Mouse (Mus musculus): ENCODE measurements around the gene Dusp22.
A peak's percentile ranks its signal among the peaks of the same experiment; 100 is the strongest.

Dusp22 gene

DNA sequence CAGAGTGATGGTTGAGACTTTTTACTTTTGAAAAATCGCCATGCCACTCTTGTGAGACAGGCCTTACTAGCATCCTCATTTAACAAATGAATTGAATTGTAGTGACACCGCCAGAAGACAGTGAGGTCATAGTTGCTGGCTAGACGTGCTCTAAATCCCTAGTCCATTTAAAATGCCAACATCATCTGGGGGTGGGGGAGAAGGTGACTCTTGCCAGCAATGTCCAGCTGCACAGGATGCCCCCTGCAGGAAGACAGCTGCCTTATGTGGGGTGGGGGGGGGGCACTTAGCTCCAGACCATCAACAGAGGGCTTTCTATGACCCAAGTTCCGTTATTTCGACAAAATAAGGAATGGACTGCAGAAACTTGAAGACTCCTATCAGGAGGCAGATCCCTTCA, 56.8 kb downstream of the Dusp22 start:
- no peak for DNase-seq (ENCODE audit: low read depth)

GRCm38 (mm10) chr13:30722601-30723000, 62.8 kb downstream of the Dusp22 start:
- DNase-seq (ENCODE audit: low read depth), result no peak

- no peak for DNase-seq (ENCODE audit: low read depth)
Measured at GRCm38 (mm10) chr13:30723258-30723657, 63.5 kb downstream of the Dusp22 start.

DNA sequence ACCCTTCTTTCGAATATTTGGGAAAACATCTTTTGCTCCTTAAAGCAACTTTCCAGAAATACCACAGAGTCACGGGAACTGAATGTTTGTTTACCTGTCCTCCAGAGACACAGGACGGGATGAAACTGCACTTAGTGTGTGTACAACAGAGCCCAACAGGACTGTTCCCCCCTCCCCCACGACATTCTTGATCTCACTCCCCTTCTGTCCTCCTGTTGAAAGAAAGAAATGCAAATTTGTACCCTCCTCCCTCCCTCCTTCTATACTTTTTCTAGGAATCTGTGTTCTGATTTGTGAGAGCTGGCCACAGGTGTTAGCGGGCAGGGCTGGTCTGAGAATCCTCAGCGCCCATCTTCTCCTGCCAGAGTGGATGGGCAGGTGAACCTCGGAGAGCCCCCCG, 64.1 kb downstream of the Dusp22 start:
- DNase-seq (ENCODE audit: low read depth), result no peak

GRCm38 (mm10) chr13:30724691-30725271, 65.0 kb downstream of the Dusp22 start:
- DNase-seq (ENCODE audit: low read depth), result peak; percentile 22

DNA sequence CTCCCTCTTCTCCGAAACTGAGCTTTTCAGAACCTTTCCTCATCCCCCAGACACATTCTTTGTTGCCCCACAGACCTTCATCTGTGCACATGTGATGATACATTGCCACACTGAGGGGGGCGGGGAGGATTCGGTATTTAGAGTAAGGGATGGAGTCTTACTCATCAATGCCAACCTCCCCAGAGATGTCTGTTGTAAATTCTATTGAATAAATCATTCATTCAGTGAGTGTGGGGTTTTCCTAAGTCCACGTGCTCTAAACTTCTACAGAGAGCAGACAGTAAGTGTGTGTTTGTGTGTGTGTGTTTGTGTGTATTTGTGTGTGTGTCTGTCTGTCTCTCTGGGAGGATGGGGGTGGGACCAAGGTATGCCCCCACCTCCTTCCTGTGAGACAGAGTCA, 67.1 kb downstream of the Dusp22 start:
- no peak for DNase-seq (ENCODE audit: low read depth)

DNA sequence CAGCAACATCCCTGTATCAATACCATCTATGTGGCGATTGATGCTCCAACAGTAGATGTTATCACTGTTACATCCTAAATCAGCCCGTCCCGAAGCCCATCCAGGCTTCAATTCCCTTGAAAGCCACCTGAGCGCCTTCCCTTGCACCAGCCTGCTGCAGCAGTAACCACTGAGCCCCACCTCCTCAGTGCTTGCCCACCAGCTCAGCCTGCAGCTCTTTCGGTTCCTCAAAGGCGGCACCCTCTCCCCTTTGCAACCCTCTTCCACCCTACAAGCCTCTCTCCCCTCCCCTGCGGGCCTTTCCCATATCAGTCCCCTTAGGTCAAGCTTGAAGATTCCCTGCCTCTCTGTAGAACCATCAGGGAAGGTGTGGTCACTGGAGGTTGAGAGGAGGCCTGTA, 68.4 kb downstream of the Dusp22 start:
- DNase-seq (ENCODE audit: low read depth), result no peak

- no peak for DNase-seq (ENCODE audit: low read depth)
Measured at GRCm38 (mm10) chr13:30729245-30729644, 69.4 kb downstream of the Dusp22 start.

DNA sequence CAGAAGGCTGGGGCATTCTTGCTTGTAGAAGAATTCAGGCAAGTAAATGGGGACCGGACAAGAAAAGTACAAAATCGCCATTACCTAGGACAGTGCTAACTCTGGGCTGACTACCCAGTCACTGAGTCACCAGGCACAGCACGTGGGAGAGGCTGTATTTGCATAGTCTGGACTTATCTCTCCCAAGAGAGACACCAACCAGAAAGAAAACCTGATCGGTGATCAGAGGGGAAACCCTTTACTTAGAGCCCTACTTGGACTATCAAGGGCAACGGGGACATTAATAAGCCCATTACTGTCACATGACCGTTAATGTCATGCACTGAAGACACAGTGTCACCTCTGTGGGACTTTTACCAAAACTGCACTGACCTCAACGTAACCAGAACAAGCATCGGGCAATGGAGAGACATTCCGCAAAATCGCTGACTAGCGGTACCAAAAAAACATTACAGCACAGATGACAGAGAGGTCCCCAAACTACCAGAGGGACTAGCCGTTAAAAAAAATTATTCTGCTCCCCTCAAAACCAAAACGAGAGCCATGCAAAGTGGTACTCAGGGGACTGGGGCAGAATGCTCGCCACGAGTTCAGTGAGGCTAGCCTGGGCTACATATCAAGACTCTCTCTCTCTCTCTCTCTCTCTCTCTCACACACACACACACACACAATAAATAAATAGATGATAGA, 70.5 kb downstream of the Dusp22 start:
- no peak for DNase-seq (ENCODE audit: low read depth)

GRCm38 (mm10) chr13:30732709-30733445, 73.1 kb downstream of the Dusp22 start:
- DNase-seq (ENCODE audit: low read depth), result no peak

GRCm38 (mm10) chr13:30736721-30737120, 76.9 kb downstream of the Dusp22 start:
- DNase-seq (ENCODE audit: low read depth), result no peak

DNA sequence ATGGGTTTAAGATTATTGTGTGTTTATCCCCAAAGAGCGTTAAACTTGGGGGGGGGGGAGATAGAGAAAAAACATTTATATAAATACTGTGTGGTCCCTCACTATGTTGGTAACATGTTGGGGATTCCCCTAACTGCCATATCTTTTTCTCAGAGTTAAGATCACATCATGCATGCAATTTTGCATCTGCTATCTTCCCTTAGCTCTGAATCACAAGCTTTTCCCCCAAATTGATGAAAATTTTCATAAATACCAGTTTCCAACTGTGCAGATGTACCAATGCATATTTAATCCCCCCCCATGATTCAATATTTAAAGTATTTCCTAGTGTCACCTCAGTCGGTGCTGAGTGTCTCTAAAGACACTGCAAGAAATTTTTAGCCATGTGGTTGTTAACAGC, 77.5 kb downstream of the Dusp22 start:
- no peak for DNase-seq (ENCODE audit: low read depth)

DNA sequence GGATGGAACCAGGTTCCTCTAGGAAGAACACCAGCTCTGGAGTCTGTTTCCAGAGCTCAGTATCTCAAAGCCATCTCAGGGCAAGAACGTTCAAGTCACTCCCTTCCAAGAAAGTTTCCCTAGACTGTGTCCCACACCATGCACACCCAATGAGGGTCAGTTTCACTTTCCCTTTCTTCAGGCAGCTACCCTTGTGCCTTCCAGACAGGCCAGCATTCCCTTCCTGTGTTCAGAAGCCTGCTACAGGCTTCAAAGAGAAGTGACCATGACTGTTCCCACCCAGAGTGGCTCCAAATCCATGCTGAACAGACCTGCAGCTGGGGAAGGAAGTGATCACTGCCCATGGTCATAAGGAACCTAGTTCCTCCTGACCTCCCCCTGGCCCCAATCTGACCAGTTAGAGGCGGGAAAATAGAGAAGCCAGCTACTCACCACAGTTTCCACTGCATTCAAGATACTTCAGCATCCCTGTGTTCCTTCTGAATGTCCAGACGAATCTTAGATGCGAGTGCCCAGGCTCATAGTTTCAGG, 78.6 kb downstream of the Dusp22 start:
- DNase-seq (ENCODE audit: low read depth), result no peak

GRCm38 (mm10) chr13:30741172-30741571, 81.4 kb downstream of the Dusp22 start:
- no peak for DNase-seq (ENCODE audit: low read depth)

- DNase-seq (ENCODE audit: low read depth), result no peak
Measured at GRCm38 (mm10) chr13:30742411-30742970, 82.7 kb downstream of the Dusp22 start.

- DNase-seq (ENCODE audit: low read depth), result no peak
Measured at GRCm38 (mm10) chr13:30745121-30745520, 85.3 kb downstream of the Dusp22 start.

- DNase-seq (ENCODE audit: low read depth), result no peak
Measured at GRCm38 (mm10) chr13:30747068-30747467, 87.3 kb downstream of the Dusp22 start.

DNA sequence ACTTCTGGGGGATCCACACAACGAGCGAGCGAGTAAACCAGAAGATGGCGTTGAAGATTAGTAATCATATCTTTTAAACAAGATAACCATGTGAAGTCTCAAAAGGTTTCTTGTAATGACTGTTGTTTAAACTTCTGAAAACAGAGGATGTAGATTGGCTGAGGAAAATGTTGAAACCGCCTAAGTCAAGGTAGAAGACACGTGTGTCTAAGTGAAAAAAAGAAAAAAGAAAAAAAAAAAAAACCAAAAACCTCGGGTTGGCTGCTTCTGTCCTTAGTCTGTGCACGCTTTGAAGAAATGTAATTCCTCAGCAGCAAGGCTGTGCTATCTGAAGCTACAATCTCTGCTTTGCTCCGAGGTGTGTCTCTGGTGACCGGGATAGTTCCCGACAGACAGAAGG, 87.7 kb downstream of the Dusp22 start:
- DNase-seq (ENCODE audit: low read depth), result no peak

- no peak for DNase-seq (ENCODE audit: low read depth)
Measured at GRCm38 (mm10) chr13:30748321-30748720, 88.5 kb downstream of the Dusp22 start.

DNA sequence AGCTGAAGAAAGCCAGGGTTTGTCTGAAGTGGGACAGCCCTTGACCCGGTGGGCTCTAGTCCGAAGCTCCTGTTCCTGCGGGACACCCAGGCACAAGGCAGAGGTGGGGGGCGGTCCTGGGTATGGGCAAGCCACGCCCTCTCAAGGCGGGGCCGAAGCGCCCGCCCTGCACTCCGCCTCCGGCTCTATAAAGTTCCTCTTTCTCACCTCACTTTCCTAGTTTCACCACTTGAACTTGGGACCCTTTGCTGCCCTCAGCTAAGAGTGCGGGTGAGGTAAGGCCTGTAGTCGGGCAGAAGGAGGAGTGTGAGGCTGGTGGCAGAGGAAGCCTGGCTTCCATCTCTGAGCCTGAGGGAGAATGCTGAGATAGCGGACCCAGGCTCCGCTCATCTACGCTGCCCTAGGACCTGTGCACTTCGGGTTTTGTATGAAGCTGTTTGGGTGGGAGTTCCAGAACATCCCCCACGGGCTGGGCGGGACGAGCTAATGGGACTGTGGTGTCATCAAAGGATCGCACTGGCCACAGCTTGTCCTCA, 89.3 kb downstream of the Dusp22 start, which contains the start of gene Irf4:
TSS of gene Irf4 (plus strand) at position 206 of the 536 bp plus-strand sequence.
- no peak for DNase-seq (ENCODE audit: low read depth)

DNA sequence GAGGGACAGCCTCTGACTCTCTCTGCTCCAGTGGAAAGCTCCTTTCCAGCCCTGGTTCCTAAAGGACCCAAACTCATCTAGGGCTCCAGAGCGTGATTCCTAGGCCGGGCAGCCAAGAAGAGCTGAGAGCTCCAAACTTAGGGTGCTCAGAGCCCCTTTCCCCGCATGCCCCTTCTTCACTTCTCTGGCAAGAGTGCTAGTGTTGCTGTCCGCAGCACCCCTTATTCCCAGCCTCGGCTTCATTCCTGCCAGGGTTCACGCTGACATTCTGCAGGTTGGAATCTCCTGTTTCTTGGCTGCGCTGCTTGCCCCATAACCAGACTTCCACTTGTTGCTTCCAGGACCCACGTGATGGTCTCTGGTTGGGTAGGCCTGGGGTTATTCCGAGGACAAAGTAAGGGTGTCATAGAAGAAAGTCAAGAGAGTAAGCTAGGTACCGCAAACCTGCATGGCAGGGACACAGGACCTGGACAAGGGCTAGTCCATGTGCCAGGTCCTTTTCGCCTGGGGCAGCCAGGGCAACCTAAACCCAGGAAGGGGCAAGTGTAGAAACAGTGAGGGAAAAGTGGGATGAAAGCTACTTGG, 89.8 kb downstream of the Dusp22 start:
- DNase-seq (ENCODE audit: low read depth), result no peak

All from fibroblast of lung, adult 2 months (primary cell).